Mouse (Mus musculus) midbrain, embryonic 13.5 days (tissue): Measurements from ENCODE around the gene Adamts10. TPM values are rescaled to one million over a fixed set of nuclear protein-coding genes. Genes with fewer than 3 reads are reported as not detected.

ENCODE experiments used
- ATAC-seq: fragments of 200-750 bp; cut with Nextera tagmentation; 2 replicates; pipeline ENCODE4 v1.8.0; 2017; ENCODE audit warnings: mild to moderate bottlenecking, moderate TSS enrichment, moderate library complexity
- H3K27ac ChIP-seq: fragments of 300-500 bp; sonication (generic); 2 replicates; pipeline ENCODE4 v1.5.1; 2015; ENCODE audit warnings: inconsistent platforms, mild to moderate bottlenecking, moderate library complexity
- H3K27me3 ChIP-seq: fragments of 300-500 bp; sonication (generic); 2 replicates; pipeline ENCODE4 v1.6.1; 2015; ENCODE audit warnings: mild to moderate bottlenecking, inconsistent platforms
- H3K36me3 ChIP-seq: fragments of 300-500 bp; sonication (generic); 2 replicates; pipeline ENCODE4 v1.6.1; 2015; ENCODE audit warnings: mild to moderate bottlenecking, inconsistent platforms
- H3K4me1 ChIP-seq: fragments of 300-500 bp; sonication (generic); replicated peaks from 2 replicates; pipeline ENCODE4 v1.6.1; 2015; ENCODE audit warnings: inconsistent platforms
- H3K4me2 ChIP-seq: fragments of 300-500 bp; sonication (generic); replicated peaks from 2 replicates; pipeline ENCODE4 v1.6.1; 2015; ENCODE audit warnings: moderate library complexity, mild to moderate bottlenecking, inconsistent platforms
- H3K4me3 ChIP-seq: fragments of 300-500 bp; sonication (generic); replicated peaks from 2 replicates; pipeline ENCODE4 v1.5.1; 2015; ENCODE audit warnings: mild to moderate bottlenecking, inconsistent platforms
- H3K9ac ChIP-seq: fragments of 300-500 bp; sonication (generic); replicated peaks from 2 replicates; pipeline ENCODE4 v1.6.1; 2015; ENCODE audit warnings: mild to moderate bottlenecking, inconsistent platforms
- H3K9me3 ChIP-seq: fragments of 300-500 bp; sonication (generic); 2 replicates; pipeline ENCODE4 v1.6.1; 2016; ENCODE audit warnings: mild to moderate bottlenecking, inconsistent platforms
- WGBS: fragments of 180-500 bp; shearing (Covaris S2); methylation state at CpG from one replicate; pipeline ENCODE4 v1.1.7; 2015; 5-methylcytosine and 5-hydroxymethylcytosine counted together
- polyA plus RNA-seq: library from polyadenylated mRNA; unstranded; fragments of >200 nt; fragmentation: Nextera tagmentation; extraction: Ambion mirVana; gene quantifications from 2 replicates; pipeline ENCODE4 v1.2.1, GENCODE M21; 2015

Gene Adamts10
- polyA plus RNA-seq, 1 experiment from 2014 or later, result 47.9 TPM

DNA sequence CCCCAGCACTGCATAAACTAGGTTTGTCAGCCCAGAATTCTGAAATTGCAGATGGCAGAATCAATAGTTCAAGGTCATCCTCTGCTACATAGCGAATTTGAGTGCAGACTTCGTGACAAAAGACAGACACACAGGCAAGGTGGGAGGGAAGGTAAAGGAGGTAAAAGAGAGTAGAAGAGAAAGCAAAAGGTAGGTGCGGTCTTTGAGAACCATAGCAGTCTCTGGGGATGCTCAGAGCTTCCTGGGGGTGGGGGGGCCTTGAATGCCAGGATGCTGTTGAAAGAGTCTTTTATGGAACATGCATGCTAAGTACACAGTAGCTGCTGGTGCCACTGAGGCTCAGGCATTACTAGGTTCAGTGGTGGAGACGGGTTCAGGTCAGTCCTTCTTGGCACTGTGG is 33.9 kb downstream of the Adamts10 start:
- WGBS, result 81% methylated on average over 4 of the region's 4 CpGs
- ATAC-seq, result no peak

DNA sequence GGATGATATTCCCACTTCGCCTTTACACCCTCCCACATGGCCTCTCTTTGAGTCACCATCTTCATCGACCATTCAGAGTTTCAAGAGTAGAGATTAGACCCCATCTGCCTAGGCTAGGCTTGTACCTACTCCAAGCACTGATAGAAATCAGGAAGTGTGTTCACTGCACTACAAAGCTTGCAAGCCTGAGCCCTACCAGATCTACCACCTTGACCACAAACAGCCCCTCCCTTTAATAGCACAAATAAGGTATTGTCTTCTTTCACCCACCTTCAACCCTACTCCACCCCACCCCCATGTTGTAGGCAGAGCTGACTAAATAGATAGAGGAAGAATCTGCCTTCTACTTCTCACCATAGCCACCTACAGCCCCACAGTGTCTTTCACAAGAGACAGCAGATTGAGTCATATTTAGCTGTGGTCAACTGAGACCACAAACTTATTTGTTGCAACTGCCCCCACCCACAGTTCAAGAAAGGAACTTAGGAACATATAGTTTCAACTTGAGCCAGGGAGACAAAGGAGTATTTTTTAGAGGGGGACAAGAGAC is 39.6 kb downstream of the Adamts10 start:
- Histone ChIP-seq H3K9me3 (no peaks in the 10 kb centered on the region), H3K9ac (no peak overlapping the region), H3K27ac (no peak overlapping the region), H3K36me3 (no peaks in the 10 kb centered on the region), H3K27me3 (no peaks in the 10 kb centered on the region), H3K4me1 (no peaks in the 10 kb centered on the region), H3K4me3 (no peak overlapping the region), H3K4me2 (no peak overlapping the region)
- 84% methylated on average over 2 of the region's 2 CpGs for WGBS
- ATAC-seq, result no peak

More for the DNA sequence above, 33.9 kb downstream of the Adamts10 start:
- no peaks in the 10 kb centered on the region for H3K27me3 ChIP-seq
- no peaks in the 10 kb centered on the region for H3K9me3 ChIP-seq
- H3K9ac ChIP-seq, result no peak overlapping the region
- no peak overlapping the region for H3K27ac ChIP-seq
- no peak overlapping the region for H3K4me2 ChIP-seq
- H3K4me3 ChIP-seq, result no peak overlapping the region
- no peaks in the 10 kb centered on the region; the same call in 1 of the 2 replicates for H3K36me3 ChIP-seq
- H3K4me1 ChIP-seq, result no peaks in the 10 kb centered on the region

DNA sequence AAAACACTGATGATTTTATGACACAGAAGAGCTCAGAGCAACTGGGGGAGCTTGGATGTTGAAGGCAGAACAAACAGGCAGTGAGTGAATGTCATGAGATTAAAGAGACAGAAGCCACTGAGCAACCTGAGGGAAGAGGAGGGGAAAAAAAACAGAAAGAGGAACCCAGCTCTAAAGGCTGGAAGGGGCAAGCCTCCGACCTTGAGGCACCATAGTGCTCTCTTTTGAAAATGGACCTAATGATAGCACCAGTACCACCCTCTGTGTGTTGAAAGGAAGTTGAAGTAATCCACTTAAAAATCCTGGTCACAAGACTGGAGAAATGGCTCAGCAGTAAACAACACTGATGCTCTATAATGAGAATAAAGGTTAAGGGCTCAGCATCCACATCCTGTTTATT is 40.6 kb downstream of the Adamts10 start:
- WGBS, result 53% methylated on average over 1 of the region's 1 CpGs

DNA sequence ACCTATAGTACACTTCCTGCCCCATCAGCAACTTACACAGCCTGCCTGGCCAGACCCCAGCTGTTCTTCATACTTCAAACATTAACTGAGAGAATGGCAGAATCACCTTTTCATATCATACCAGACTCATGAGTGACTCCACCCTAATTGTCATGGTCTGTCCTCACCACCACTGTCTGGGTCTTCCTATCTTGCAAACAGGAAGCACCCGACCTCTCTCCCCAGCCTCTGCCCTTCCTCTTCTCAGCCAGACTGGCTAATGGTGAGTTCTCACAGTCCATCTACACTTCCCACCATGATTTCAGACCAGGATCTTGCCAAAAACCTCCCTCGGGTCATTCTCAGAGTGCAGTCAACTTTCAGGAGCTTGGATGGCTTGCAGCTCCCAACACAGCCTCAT is 42.2 kb downstream of the Adamts10 start:
- H3K27me3 ChIP-seq, result no peaks in the 10 kb centered on the region
- H3K4me3 ChIP-seq, result no peak overlapping the region
- H3K4me1 ChIP-seq, result no peaks in the 10 kb centered on the region
- no peak for ATAC-seq
- no peak overlapping the region for H3K4me2 ChIP-seq
- H3K9ac ChIP-seq, result no peak overlapping the region
- no peaks in the 10 kb centered on the region for H3K36me3 ChIP-seq
- no peak overlapping the region for H3K27ac ChIP-seq
- no peaks in the 10 kb centered on the region for H3K9me3 ChIP-seq
- 85% methylated on average over 2 of the region's 2 CpGs for WGBS

More for the DNA sequence above, 40.6 kb downstream of the Adamts10 start:
- H3K27me3 ChIP-seq, result no peaks in the 10 kb centered on the region
- H3K9ac ChIP-seq, result no peak overlapping the region
- ATAC-seq, result no peak
- H3K4me1 ChIP-seq, result no peaks in the 10 kb centered on the region
- H3K4me2 ChIP-seq, result no peak overlapping the region
- H3K4me3 ChIP-seq, result no peak overlapping the region
- H3K27ac ChIP-seq, result no peak overlapping the region
- no peaks in the 10 kb centered on the region for H3K36me3 ChIP-seq
- H3K9me3 ChIP-seq, result no peaks in the 10 kb centered on the region

DNA sequence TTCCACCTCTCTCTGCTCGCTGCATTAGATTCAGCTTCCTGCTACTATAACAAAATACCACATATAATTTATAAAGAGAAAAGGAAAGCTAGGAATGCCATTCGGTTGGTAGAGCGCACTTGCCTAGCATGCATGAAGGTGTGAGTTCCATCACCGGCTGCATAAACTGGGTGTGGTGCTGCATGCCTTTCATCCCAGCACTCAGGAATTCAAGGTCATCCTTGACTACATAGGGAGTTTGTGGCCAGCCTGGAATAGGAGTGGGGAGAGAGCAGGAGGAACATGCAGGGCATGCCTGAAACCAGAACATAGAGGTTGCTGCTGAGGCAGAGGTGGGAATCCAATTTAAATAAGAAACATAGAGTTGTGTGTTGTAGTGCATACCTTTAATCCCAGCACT is 60.1 kb downstream of the Adamts10 start:
- no peaks in the 10 kb centered on the region for H3K27me3 ChIP-seq
- no peak for ATAC-seq
- H3K4me1 ChIP-seq, result no peaks in the 10 kb centered on the region
- no peak overlapping the region for H3K4me3 ChIP-seq
- H3K9me3 ChIP-seq, result no peaks in the 10 kb centered on the region
- no peaks in the 10 kb centered on the region for H3K36me3 ChIP-seq
- H3K4me2 ChIP-seq, result no peak overlapping the region
- no peak overlapping the region for H3K27ac ChIP-seq
- H3K9ac ChIP-seq, result no peak overlapping the region
- 93% methylated on average over 4 of the region's 4 CpGs for WGBS

DNA sequence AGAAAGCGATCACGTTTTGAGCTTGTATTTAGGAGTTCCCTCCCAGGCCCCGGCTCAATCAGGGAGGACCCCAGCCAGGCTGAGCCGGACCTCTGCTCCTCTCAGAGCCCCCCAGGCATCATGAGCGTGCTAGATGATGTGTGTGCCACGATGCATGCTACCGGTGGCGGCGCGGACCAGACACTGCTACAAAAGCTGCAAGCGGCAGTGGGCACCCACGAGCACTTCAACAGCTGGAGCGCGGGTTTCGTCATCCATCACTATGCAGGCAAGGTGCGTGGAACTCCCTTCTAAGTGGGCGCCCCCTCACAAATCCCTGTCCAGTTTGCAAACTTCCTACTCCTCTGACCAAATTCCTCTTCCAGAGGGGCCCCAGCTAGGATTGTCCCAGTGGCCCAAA is 62.0 kb downstream of the Adamts10 start:
- no peak overlapping the region for H3K9ac ChIP-seq
- no peak overlapping the region for H3K4me2 ChIP-seq
- no peaks in the 10 kb centered on the region for H3K9me3 ChIP-seq
- H3K27me3 ChIP-seq, result no peaks in the 10 kb centered on the region
- H3K4me3 ChIP-seq, result no peak overlapping the region
- no peak for ATAC-seq
- no peaks in the 10 kb centered on the region for H3K36me3 ChIP-seq
- WGBS, result 75% methylated on average over 17 of the region's 17 CpGs
- no peaks in the 10 kb centered on the region for H3K4me1 ChIP-seq
- H3K27ac ChIP-seq, result no peak overlapping the region

DNA sequence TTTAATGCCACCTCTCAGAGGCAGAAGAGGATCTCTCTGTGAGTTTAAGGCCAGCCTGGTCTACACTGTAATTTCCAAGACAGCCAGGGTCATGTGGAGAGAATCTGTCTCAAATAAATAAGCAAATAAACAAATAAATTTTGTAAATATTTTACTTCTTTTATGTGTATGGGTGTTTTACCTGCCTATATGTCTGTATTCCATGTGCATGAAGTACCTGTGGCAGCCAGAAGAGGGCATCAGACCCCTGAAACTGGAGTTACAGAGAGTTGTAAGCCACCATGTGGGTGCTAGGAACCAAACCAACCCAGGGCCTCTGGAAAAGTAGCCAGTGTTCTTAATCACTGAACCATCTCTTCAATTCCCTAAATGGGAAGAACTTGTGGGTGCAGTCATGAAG is 73.3 kb downstream of the Adamts10 start:
- Histone ChIP-seq H3K4me1 (no peaks in the 10 kb centered on the region), H3K4me3 (no peak overlapping the region), H3K4me2 (no peak overlapping the region), H3K27ac (no peak overlapping the region), H3K9ac (no peak overlapping the region), H3K9me3 (peaks cover 3% of the 10 kb centered on the region; the same call in 1 of the 2 replicates), H3K36me3 (no peaks in the 10 kb centered on the region), H3K27me3 (no peaks in the 10 kb centered on the region)
- no peak for ATAC-seq

DNA sequence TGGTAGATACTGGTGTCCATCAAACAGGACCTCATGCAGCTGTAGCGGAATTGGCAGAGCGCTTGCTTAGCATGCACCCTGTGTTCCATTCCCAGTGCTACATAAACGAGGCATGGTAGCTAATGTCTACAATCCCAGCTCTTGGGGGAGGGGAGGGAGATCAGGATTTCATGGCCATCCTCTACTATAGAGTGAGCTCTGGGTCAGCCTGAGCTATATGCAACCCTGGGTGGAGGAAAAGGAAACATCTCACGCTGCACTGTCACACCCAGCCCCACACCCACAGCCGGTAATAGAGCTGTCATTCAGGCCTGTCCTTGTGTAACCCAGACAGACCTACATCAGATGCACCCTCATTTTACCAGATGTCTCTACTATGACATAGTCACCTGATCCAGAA is 74.5 kb downstream of the Adamts10 start:
- Histone ChIP-seq H3K9ac (no peak overlapping the region), H3K4me2 (no peak overlapping the region), H3K27me3 (no peaks in the 10 kb centered on the region), H3K4me1 (no peaks in the 10 kb centered on the region), H3K4me3 (no peak overlapping the region), H3K27ac (no peak overlapping the region), H3K36me3 (no peaks in the 10 kb centered on the region), H3K9me3 (peaks cover 3% of the 10 kb centered on the region; the same call in 1 of the 2 replicates)
- ATAC-seq, result no peak
- 93% methylated on average over 5 of the region's 5 CpGs for WGBS

DNA sequence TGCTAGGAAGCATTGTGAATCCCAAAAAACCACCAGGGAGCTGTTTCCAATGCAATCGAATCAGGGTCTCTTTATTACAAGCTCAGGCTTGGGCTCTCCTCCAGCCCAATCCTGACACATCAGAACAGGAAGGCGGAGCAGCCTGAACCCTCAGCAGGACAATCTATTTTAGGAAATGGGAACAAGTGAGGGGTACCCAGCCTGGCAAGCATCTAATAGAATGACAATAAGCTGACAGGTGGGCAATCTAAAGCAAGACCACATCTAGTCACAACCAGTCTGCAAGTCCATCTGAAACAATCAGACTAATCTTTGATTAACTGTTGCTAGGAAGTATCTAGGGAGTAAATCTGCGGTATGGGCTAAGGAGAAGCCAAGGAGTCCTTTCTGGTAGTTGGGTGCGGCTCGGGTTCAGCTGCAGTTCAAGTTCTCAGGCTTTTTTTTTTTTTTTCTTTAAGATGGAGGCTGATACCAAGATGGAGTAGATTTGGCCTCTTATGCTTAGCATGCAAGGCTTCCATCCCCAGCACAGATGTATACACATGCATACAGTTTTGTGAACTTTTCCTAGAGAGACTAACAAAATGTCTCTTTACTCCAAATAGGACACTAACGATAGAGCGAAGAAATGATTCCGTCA is 76.0 kb downstream of the Adamts10 start:
- Histone ChIP-seq H3K36me3 (no peaks in the 10 kb centered on the region), H3K9me3 (peaks cover 3% of the 10 kb centered on the region; the same call in 1 of the 2 replicates), H3K4me1 (no peaks in the 10 kb centered on the region), H3K9ac (no peak overlapping the region), H3K4me3 (no peak overlapping the region), H3K4me2 (no peak overlapping the region), H3K27me3 (no peaks in the 10 kb centered on the region), H3K27ac (no peak overlapping the region)
- 91% methylated on average over 8 of the region's 8 CpGs for WGBS
- ATAC-seq, result no peak

DNA sequence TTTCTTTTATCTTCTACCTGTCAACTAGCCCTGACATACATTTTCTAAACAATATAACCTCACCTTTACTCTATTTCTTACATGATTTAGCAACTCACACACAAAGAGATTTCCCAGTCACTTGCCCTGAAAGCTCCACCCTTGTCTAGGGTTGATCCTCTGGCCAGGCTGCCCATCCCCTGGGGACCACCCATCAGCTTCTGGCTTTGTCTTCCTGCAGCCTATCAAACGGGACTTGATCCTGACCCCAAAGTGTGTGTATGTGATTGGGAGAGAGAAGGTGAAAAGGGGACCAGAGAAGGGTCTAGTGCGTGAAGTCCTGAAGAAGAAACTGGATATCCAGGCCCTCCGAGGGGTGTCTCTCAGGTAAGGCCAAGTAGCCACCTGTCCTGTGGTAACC is 76.8 kb downstream of the Adamts10 start:
- H3K9me3 ChIP-seq, result peaks cover 3% of the 10 kb centered on the region; the same call in 1 of the 2 replicates
- no peak overlapping the region for H3K9ac ChIP-seq
- no peak for ATAC-seq
- H3K27ac ChIP-seq, result no peak overlapping the region
- no peak overlapping the region for H3K4me3 ChIP-seq
- no peaks in the 10 kb centered on the region for H3K27me3 ChIP-seq
- WGBS, result 85% methylated on average over 3 of the region's 3 CpGs
- no peaks in the 10 kb centered on the region for H3K4me1 ChIP-seq
- no peaks in the 10 kb centered on the region for H3K36me3 ChIP-seq
- H3K4me2 ChIP-seq, result no peak overlapping the region

DNA sequence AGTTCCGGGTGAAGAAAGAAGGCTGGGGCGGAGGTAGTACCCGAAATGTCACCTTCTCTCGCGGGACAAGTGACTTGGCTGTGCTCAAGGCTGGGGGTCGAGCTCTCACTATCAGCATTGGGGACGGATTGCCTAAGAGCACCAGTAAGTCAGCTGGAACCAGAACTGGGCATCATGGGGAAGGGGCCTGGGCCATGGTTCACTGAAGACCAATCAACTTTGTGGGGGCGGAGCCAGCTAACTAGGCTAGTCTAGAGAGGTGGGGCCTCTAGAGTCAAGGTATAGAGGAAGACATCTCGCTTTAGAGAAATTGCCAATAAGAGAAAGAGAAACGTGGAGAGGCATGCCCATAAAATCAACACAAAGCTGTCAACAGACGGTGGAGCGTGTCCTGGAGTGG is 77.9 kb downstream of the Adamts10 start:
- H3K4me1 ChIP-seq, result no peaks in the 10 kb centered on the region
- no peak overlapping the region for H3K9ac ChIP-seq
- H3K36me3 ChIP-seq, result no peaks in the 10 kb centered on the region
- H3K4me2 ChIP-seq, result no peak overlapping the region
- ATAC-seq, result no peak
- H3K27ac ChIP-seq, result no peak overlapping the region
- peaks cover 3% of the 10 kb centered on the region; the same call in 1 of the 2 replicates for H3K9me3 ChIP-seq
- H3K27me3 ChIP-seq, result no peaks in the 10 kb centered on the region
- H3K4me3 ChIP-seq, result no peak overlapping the region
- WGBS, result 83% methylated on average over 12 of the region's 12 CpGs
